Mouse (Mus musculus) embryonic fibroblast, embryonic 13.5 days (primary cell): ENCODE results near the gene Ntng1.

ENCODE experiments used
- CTCF ChIP-seq: IDR thresholded peaks from 2 replicates; pipeline ENCODE4 v1.5.1; 2011; ENCODE audit warnings: mild to moderate bottlenecking, control low read depth, low read length, moderate library complexity, borderline replicate concordance; ENCODE audit not compliant: insufficient read depth
- POLR2A ChIP-seq: IDR thresholded peaks from 2 replicates; pipeline ENCODE4 v1.6.1; 2011; ENCODE audit warnings: low read depth, mild to moderate bottlenecking, control low read depth, low read length, moderate library complexity

DNA sequence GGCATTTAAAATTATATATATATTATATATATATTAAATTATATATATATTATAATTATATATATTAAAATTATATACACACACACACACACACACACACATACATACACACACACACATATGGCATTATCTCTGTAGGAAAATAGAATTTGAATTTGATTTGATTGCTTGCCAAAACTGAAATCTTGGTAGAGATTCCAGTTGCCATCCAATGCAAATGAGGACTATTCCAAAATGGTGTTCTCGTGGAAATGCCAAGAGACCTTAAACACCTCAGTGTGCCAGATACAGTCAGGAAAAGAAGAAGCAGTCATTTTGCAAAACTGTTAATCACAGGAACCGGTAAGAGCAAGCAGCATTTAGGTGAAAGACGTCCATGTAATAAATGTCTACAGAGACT, 51.3 kb downstream of the Ntng1 start:
- TF ChIP-seq CTCF, result no peak
- no peak for TF ChIP-seq POLR2A
